Mouse (Mus musculus) B cell, adult 67 days (primary cell): ENCODE data around the gene Vmn1r2. TPM values are rescaled to one million over a fixed set of nuclear protein-coding genes. Genes with fewer than 3 reads are reported as not detected.

ENCODE experiments used
- total RNA-seq, 2 experiments: library from RNA; stranded (reverse); gene quantifications; 4 replicates each; pipeline ENCODE4 v1.2.4; 2023

Gene Vmn1r2
- total RNA-seq, result not detected

GRCm38 (mm10) chr4:3167020-3167419 lies at the start of gene Vmn1r2:
Vmn1r2 (plus strand) TSS chr4:3167320.

GRCm38 (mm10) chr4:3185258-3185657 lies 18.1 kb downstream of the Vmn1r2 start, which contains the start of gene Vmn1r3:
Vmn1r3 (minus strand) TSS chr4:3185358.

Other genes with a start within 250 kb of the Vmn1r2 start
- not detected for gene Vmn1r3, start 18.0 kb downstream of the Vmn1r2 start, total RNA-seq